Mouse (Mus musculus) mouse embryonic stem cell (cell line): ENCODE results near the gene Foxp1.

Experiments used
- in situ Hi-C, 2 experiments: fragments of 300-500 bp; cut with MboI; formaldehyde crosslinking; loops; 1 replicate in 1 of 2; 3 replicates in 1 of 2; pipeline ENCODE4 v1.14.3; 2019 to 2020; ENCODE audit warnings: low sequenced_read_pairs in 2 of 2, low pct_unique_long_range_greater_than_20kb in 1 of 2, mixed read lengths in 1 of 2; ENCODE audit not compliant: unreplicated experiment in 1 of 2

Gene Foxp1

GRCm38 (mm10) chr6:98934381-98934780, 588.1 kb downstream of the Foxp1 start:
- in situ Hi-C loops, result no loop called here

GRCm38 (mm10) chr6:98933135-98933724, 589.3 kb downstream of the Foxp1 start:
- in situ Hi-C loops, result no loop called here

- in situ Hi-C loops, result no loop called here
Measured at GRCm38 (mm10) chr6:98931881-98932540, 590.5 kb downstream of the Foxp1 start.

- in situ Hi-C loops, result no loop called here
Measured at GRCm38 (mm10) chr6:98930652-98931300, 591.7 kb downstream of the Foxp1 start.

GRCm38 (mm10) chr6:98928365-98928764, 594.2 kb downstream of the Foxp1 start:
- in situ Hi-C loops, result no loop called here

- in situ Hi-C loops, result no loop called here
Measured at GRCm38 (mm10) chr6:98901259-98901658, 621.3 kb downstream of the Foxp1 start.

- in situ Hi-C loops, result no loop called here
Measured at GRCm38 (mm10) chr6:98878208-98878607, 644.3 kb downstream of the Foxp1 start.

GRCm38 (mm10) chr6:98876401-98876800, 646.1 kb downstream of the Foxp1 start:
- in situ Hi-C loops, result no loop called here
